Mouse (Mus musculus): ENCODE measurements around the gene Gm28308.
A peak's percentile ranks its signal among the peaks of the same experiment; 100 is the strongest.

Gm28308 gene

GRCm38 (mm10) chr6:52246916-52247315 is 33.8 kb upstream of the Gm28308 start:
- DNase-seq (ENCODE audit: low spot score in 2 of 2): no peak

- DNase-seq (ENCODE audit: low spot score in 2 of 2): no peak
Observed at GRCm38 (mm10) chr6:52246403-52246803, 33.3 kb upstream of the Gm28308 start.

GRCm38 (mm10) chr6:52245757-52246142 is 32.6 kb upstream of the Gm28308 start, which contains the start of gene Hoxa11:
Hoxa11 (minus strand) TSS chr6:52245810.
- DNase-seq (ENCODE audit: low spot score in 2 of 2): no peak

- DNase-seq (ENCODE audit: low spot score in 2 of 2): no peak
Observed at GRCm38 (mm10) chr6:52245040-52245756, 32.1 kb upstream of the Gm28308 start.

GRCm38 (mm10) chr6:52244471-52245039 is 31.4 kb upstream of the Gm28308 start:
- no peak for DNase-seq (ENCODE audit: low spot score in 2 of 2)

GRCm38 (mm10) chr6:52243681-52244121 is 30.6 kb upstream of the Gm28308 start:
- DNase-seq (ENCODE audit: low spot score in 2 of 2): no peak

GRCm38 (mm10) chr6:52242801-52243332 is 29.7 kb upstream of the Gm28308 start:
- DNase-seq (ENCODE audit: low spot score in 2 of 2): no peak

- no peak for DNase-seq (ENCODE audit: low spot score in 2 of 2)
Observed at GRCm38 (mm10) chr6:52241001-52241621, 28.0 kb upstream of the Gm28308 start.

- DNase-seq (ENCODE audit: low spot score in 2 of 2): peak; percentile 67 to 78
Observed at GRCm38 (mm10) chr6:52240389-52241000, 27.4 kb upstream of the Gm28308 start, which contains the start of gene Hoxa10. Hoxa10 (minus strand) TSS chr6:52240854.

GRCm38 (mm10) chr6:52239625-52240388 is 26.7 kb upstream of the Gm28308 start:
- no peak for DNase-seq (ENCODE audit: low spot score in 2 of 2)

GRCm38 (mm10) chr6:52238976-52239375 is 25.8 kb upstream of the Gm28308 start:
- DNase-seq (ENCODE audit: low spot score in 2 of 2): no peak

- DNase-seq (ENCODE audit: low spot score in 2 of 2): no peak
Observed at GRCm38 (mm10) chr6:52238155-52238545, 25.0 kb upstream of the Gm28308 start.

GRCm38 (mm10) chr6:52237346-52238154 is 24.4 kb upstream of the Gm28308 start:
- no peak for DNase-seq (ENCODE audit: low spot score in 2 of 2)

GRCm38 (mm10) chr6:52236806-52237205 is 23.7 kb upstream of the Gm28308 start:
- no peak for DNase-seq (ENCODE audit: low spot score in 2 of 2)

- DNase-seq (ENCODE audit: low spot score in 2 of 2): no peak
Observed at GRCm38 (mm10) chr6:52235866-52236265, 22.7 kb upstream of the Gm28308 start.

GRCm38 (mm10) chr6:52235267-52235666 is 22.1 kb upstream of the Gm28308 start:
- DNase-seq (ENCODE audit: low spot score in 2 of 2): no peak

- no peak for DNase-seq (ENCODE audit: low spot score in 2 of 2)
Observed at GRCm38 (mm10) chr6:52234428-52235140, 21.4 kb upstream of the Gm28308 start.

- DNase-seq (ENCODE audit: low spot score in 2 of 2): no peak
Observed at GRCm38 (mm10) chr6:52233546-52234427, 20.6 kb upstream of the Gm28308 start.

GRCm38 (mm10) chr6:52232984-52233545 is 19.9 kb upstream of the Gm28308 start:
- no peak for DNase-seq (ENCODE audit: low spot score in 2 of 2)
